Mouse (Mus musculus) megakaryocyte progenitor cell, adult 5-6 weeks (primary cell): ENCODE measurements around the gene Mfap5. TPM values are rescaled to one million over a fixed set of nuclear protein-coding genes. Genes with fewer than 3 reads are reported as not detected.
"Not testable (repeated sequence)": the region's sequence is repeated elsewhere in the genome, so short reads cannot be mapped to it uniquely, and the experiment has no call there.

Experiments
- ATAC-seq: replicated peaks from 2 replicates; pipeline ENCODE4 v1.8.0; 2016; ENCODE audit warnings: mild to moderate bottlenecking, moderate TSS enrichment, inconsistent platforms; ENCODE audit not compliant: poor library complexity
- total RNA-seq, 2 experiments: library from RNA; stranded (forward) in 1 of 2; stranded (reverse) in 1 of 2; fragments of 157-497, 149-512 nt in 1 of 2; fragments of 200-1000 nt in 1 of 2; gene quantifications; 2 replicates each; pipeline versions ENCODE4 v1.2.3 to v1.2.4; 2015 to 2017

The Mfap5 gene
- total RNA-seq (2015), result not detected in 2 replicates
- not detected in 2 replicates for total RNA-seq (2017)

DNA sequence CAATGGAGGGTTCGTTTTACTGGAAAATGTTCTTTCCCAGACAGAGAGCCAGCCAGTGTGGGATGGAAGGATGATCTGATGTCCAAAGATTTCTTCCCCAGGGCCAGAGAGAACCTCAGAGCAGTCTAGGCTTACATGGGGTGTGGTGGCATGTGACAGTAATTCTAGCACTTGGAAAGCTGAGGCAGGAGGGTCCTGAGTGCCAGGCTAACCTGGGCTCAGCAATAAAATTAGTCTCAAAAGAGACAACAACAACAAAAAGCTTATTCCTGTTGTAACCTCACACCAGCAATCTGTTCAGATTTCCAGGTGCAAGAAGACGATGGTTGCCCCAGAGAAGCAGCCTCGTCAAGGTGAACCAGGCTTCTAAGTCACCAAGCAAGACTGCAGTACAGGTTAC is at the start of gene Mfap5:
TSS of gene Mfap5 (plus strand) at position 301 of the 400 bp plus-strand sequence.
- no peak for ATAC-seq

DNA sequence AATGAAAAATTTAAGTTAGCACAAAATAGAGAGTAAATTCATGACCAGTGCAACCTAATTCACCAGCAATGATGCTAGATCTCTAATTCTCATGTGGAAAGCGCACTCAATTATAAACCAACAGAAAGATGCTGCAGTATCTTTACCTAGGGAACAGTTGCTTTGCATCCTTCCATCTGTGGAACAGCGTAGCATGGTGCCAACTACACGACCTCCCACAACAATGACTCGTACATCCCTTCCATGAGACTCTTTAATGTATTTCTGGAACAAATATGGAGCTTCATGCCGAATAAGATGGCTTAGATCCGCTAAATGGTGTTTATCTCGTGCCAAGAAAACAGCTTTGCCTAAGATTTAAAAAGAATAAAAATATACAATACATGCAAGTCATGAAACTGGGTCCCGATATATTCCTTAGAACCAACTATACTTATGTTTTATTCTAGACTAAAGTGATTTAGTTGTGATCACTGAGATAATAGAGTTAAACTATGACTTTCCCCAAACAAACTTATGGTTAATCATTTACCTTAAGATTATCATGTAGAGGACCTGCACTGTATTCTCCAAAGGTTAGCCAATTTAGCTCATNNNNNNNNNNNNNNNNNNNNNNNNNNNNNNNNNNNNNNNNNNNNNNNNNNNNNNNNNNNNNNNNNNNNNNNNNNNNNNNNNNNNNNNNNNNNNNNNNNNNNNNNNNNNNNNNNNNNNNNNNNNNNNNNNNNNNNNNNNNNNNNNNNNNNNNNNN is 46.5 kb upstream of the Mfap5 start:
- ATAC-seq, result no peak

DNA sequence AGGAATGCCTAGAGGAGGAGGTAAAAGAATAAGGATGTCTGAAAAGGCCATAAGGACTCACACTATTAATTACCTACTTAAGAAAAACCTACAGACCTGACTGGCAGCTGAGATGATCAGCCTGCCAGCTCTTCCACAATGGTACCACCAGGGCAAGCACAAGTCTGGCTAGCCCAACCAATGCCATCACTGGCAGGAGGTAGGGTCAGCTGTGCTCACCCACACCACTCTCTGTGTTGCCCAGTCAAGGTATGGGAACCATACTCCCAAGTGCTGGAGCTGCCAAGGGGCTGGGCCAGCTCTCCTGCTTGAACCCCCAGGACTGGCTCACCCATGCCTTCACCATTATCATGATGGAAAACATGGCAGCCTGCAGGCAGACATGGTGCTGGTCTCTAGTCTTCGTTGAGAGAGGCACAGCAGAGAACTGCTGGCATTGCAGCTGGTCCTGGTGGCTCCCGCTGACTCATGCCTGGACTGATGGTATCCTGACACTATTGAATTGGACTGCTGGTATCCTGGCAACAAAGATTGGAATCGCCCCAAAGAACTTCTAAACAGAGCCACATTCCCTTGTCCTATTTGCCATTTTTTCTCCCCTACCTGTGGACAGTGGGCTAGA is 39.4 kb upstream of the Mfap5 start:
- no peak for ATAC-seq

DNA sequence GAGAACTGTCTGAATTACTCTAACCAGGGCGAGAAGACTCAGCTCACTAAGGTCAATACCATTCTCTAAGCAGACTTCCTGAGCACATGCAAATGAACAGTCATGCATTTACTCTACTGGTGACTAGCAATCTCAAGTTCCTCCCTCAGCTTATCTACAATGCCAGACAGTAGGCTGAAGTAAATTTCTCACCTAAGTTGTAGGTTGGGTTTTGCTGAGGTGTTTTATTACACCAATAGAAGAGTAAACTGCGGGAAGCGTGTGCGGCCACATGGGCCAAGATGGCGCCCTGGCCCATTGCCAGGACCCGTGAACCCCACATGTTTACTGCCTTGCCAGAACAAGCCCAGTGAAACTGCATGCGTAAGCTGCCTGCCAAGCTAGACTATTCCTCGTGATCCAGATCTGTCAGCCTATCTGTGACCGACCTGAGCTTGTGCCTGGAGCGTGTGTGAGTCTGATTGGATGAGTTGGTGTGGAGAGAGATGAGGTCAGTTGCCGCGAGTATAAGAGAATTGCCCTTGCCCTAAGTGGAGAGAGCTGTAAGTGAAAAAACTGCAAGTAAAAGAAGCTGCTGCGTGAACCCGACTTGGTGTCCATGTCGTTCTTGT is 36.5 kb upstream of the Mfap5 start:
- ATAC-seq, result peak; percentile 63

DNA sequence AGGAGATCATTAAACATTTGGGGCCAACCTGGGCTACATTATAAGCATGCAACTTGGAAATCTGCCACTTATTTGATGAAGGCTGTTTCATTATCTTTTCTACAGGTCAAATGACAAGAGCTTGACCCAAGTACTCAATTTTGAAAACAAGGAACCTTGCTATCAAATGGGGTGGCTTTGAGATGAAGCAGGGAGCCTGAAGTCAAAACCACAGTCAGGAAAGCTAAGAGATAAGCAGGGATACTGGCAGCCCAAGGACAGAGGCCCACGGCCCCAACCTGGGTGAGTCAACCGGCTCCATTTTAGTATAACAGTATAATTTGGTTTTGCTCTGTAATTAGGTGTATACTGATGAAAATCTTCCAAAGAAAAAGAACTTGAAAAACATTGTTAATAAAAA is 35.4 kb upstream of the Mfap5 start:
- no peak for ATAC-seq

DNA sequence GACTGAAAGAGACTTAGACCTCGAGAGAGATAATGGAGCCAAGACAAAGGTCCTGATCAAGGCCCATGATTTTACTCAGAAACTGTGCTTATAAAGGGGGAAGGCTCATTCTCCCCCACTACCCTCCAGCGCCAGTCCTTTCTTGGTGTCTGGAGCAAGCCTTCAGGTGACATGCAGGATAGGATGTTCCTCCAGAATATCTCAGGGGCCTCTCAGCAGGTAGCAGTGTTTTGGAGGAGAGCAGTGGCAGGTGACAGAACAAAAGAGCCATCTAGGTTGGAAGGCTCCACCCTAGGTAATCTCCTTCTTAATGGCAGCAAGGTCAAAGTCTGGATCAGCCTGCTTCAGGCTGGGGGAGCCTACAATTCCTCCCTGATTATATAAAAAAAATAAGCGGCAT is 34.2 kb upstream of the Mfap5 start:
- ATAC-seq, result not testable (repeated sequence)

DNA sequence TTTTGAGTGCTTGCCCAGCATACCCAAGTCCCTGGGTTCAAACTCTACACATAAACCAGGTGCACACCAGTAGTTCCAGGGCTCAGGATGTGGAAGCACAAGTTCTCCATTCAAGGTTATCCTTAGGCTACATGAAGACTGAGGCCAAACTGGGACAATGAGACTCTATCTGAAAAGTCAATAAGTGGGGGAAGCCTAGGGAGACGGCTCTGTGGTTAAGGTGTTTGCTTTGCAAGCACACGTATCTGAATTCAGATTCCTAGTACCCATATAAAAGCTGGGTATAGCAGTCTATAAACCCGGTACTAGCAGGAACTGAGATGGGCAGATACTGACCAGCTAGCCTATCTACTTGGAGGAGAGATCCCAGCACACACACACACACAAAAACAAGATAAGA is 27.6 kb upstream of the Mfap5 start:
- ATAC-seq, result no peak

DNA sequence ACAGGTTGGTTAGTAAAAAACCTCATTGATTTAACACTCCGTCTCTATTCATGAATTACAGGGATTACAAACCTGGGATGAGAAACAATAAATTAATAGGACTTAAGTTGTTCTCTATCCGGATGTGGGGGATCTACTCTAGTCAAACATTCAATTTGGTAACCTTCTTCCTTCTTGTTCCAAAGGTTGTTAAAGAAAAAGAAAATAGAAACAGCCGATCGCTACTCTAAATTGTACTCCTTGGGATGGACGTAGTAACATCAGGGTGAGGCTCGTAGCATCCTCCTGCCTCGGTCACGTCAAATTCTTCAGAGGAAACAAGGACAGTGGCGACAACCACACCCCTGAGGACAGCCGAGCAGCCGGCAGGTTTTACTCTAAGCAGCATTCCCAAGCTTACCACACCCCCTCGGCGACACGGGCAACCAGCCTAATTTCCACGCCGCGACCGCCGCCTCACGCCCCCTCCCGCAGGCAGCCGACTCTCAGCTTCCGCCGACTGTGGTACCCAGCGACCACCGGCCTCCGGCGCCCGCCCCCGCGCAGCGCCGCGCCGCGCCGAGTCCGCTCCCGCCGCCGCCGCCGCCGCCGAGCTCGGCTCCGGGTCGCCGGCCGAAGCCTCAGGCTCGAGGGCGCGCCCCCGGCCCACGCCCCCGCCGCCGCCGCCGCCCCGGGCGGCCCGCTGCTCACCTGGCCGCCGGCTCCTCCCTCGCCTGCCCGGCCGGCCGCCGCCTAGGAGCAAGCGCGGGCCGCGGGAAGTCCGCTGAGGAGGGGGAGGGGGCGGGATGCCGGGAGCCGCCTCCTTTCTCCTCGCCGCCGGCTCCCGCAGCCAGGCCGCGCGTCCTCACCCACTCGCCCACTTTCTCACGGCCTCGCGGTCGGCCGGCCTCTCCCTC is 20.0 kb upstream of the Mfap5 start:
- ATAC-seq, result peak; percentile 37

DNA sequence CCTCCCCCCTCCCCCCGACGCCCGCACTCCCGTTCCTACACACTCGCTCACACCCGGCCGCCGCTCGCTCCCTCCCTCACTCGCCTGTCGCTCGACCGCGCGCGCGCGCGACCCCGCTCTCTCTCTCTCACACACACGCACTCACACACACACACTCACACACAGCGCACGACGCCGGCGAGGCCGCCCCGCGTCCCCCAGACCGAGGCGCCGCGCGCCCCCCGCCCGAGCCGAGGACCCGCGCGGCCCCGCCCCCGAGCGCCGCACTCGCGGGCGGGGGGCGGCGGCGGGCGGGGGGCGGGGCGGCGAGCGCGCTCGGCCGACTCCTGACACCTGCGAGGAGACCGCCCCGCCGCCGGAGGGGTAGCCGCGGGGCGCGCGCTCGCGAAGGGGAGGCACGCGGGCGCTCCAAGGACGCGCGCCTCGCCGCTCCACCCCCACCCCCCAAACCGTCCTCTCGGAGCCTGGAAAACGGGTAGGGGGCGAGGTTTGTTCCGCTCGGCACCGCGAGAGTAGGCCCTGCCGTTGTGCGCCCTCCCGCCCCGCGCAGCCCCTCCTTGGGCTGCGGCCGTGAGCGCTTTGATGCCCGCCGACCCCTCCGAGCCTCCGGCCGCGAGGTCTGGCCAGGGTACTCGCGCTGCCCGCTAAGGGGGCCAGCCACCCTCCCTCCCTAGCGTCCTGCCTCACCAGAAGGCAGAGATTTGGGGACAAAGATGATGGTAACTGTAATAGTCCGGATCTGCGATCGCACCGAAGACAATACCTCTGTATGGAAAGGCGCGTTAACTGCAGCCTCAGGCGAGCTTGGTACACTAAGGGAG is 19.1 kb upstream of the Mfap5 start:
- peak; percentile 32 for ATAC-seq

DNA sequence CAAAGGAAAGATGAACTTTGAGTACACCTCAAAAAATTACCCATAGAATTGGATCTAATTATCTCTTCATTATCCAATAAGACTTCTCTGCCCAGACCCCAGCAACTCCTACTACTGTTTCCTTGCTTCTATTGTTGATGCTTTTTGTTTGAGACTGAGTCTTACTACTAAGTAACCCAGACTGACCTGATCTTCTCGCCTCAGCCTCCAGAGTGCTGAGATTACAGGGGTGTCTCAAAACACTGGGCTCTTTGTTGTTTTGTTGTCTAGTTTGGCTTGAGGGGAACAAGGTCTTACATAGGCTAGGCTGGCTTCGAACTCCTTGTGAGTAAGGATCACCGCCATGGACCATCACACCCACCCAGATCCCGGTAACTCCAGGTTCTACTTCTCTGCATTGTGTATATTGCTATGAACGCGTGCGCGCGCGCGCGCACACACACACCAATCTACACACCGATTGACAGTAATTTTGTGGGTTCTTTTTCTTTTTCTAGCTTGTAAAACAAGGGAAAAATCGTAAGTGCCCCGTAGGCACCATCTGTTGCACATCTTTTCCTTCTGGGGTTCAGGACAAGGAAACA is 14.6 kb upstream of the Mfap5 start:
- no peak for ATAC-seq

DNA sequence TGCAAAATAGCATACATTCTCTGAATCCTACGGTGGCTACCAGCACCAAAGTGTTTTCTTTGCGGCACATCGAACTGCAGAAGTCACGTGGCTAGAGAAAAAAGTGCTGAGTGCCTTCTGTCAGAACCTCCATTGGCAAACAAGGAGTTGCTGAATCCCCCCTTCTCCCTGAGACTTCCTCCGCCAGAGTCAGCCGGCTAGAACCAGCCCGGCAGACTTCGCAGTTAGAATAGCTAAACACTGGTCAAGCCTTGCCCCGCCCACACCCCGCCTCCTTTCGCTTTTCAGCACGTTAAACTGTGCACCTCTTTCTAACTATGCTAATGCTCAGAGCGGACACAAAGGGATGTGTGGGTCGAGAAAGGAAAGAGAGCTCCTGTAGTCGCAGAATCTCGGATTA is 14.1 kb upstream of the Mfap5 start:
- peak; percentile 56 for ATAC-seq

DNA sequence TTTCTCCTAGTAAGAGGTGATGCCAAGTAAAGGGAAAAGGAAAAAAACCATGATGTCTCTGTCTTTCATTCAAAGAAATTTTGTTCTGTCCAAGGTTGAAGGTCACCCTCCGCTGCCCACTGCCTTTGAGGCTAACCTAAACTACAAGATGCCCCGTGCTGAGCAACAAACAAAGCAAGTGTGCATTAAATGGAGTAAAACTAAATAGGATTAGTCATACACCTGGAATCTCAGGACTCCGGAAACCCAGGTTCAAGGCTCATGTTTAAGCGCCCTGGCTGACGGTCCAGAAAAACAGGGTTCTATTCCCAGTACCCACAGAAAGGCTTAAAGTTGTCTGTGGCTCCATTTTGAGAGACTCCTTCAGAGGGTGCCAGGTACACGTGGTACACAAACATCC is 13.2 kb upstream of the Mfap5 start:
- no peak for ATAC-seq

DNA sequence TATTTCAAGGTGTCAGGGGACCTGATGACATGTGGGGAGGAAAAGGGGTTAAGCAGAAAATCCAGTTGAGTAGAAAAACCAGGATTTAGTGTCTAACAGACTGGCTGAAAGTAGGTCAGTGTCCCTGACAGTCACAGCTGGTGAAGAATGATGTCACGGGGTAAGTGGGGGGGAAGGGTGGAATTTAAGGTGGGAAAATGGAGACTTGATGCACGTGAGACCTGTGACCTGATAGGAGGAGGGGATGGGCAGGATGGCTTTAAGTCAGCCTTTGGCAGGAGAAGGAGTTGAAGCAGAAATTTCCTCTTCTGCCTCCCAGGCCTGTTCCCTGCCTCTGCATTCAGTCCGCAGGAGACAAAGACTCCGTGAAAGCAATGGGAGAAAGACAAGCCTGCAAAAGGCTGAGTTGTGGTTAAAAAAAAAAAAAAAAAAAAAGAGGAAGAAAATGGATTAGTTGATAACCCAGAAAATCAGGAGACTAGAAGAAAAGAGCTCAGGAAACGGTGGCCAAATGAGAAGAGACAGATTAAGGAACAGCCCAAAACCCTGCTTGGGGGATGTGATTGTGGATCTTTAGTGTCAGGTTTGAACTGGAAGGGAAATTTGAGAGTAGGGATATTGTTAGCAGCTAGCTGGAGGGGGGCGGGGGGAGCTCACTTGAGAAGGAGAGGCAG is 11.7 kb upstream of the Mfap5 start:
- ATAC-seq, result no peak

DNA sequence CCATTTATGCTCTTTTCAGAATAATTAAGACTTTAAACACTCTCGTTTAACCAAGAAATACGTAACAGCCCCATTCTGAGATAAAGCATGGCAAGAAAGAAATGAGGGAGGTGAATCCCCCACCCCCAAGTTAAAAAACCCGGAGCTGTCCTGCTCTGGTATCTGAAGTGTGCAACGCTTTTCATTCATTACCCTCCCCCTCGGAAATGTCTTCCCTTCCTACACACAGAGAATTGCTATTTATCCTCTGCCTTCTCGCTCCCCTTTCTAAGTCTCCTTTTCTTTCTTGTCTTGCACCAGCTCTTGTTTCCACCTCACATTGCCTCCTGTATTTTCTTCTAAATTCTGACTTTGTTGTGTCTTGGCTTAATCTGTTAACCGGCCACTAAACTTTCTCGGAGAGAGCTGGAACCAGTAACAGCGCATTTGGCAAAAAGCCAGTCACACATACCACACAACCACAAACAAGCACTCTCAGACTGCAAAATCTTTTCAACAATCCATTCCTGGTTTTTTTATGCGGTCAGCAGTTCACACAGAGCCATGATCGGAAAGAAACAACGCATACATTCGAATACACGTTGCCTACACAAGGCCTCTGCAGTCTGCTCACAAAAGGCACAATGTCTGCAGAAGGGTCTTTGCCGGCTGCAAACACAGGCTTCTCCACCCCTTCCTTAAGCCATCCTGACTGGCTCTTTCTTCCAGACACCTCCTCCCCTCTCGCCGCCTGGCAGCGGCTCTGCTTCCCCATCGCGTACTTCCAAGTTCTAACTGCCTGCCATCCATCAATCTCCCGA is 10.4 kb upstream of the Mfap5 start:
- no peak; the same call in 1 of the 2 replicates for ATAC-seq

DNA sequence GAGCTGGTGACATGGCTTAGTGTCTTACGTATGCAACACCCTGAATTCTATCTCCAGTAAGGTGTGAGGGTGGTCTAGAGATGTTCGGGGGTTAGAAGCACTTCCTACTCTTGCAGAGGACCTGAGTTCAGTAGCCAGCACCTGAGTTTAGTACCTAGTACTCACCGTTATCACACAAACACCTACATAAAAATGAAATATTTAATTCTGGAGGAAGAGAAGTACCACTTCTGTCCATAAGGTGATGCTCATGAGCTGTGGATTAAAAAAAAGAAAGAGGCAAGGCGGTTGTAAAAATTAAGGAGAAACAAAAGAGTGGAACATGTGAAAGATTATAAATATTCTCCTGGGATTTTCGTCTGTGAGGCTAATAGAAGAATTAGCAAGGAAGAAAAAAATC is 9.1 kb upstream of the Mfap5 start:
- ATAC-seq, result peak; percentile 66

DNA sequence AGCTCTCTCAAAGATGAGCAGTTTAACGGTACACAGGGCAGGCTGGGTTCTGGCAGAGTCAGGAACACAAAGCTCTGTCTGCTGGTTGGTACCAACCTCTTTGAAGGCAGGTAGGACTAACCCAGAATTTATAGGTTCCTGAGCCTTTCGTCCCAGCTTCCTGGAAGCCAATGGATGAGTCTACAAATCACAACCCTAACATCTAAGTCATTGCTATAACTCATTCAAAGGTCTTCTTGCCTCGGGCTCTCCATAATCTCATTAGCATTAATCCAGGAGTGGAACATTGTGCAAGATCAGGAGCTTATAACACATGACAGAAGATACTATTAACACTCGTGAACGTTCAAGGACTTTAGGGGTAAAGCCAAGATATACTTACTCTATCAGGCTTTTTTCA is 7.0 kb upstream of the Mfap5 start, which contains the start of gene Rimklb:
TSS of gene Rimklb (minus strand) at position 101 of the 400 bp plus-strand sequence.
- ATAC-seq, result no peak

DNA sequence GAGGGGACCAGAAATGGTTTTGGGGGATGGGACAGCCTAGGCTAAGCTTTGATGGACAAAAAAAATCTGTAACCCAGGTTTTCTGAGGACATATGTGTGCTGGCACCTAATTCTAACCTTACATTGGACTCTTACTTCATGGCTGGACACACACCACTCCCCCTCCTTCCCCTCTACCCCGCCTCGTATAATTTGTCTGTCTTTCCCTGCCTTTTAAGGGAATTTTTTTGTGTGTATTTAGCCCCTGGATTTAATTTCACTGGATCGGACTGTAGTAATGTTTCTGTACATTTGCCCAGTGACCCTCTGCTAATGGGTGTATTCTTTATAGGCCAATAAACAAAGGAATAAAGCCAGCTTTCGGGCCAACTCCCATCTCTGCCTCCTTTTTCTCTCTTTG is 604 bp upstream of the Mfap5 start:
- ATAC-seq, result no peak

DNA sequence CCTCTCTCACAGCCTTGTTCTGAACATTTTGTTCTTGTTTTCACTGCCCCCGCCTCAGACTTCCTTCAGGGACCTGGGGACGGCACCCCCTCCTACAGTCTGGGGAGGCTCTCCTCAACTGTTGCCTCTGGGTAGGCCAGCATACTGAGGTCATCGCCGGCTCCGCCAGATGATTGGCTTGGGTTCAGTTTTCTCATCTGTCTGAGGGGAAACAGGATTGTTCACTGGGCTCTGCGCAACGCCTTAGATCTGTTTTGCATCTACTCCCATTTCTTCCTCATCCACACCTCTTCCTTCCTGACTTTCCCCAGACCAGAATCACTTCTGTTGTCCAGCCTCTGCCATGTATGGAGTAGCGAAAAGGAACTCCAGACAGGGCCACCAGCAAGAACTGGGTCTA is 2.8 kb downstream of the Mfap5 start:
- ATAC-seq, result no peak
